Mouse (Mus musculus) liver, embryonic 14.5 days (tissue): Measurements from ENCODE around the gene Zc3h12d.

Source experiments
- CTCF ChIP-seq: IDR thresholded peaks from 2 replicates; pipeline ENCODE4 v1.5.1; 2016; ENCODE audit warnings: antibody characterized with exemption, low read depth, control low read depth
- EP300 ChIP-seq: IDR thresholded peaks from 2 replicates; pipeline ENCODE4 v1.6.1; 2016; ENCODE audit warnings: antibody characterized with exemption, low read depth

DNA sequence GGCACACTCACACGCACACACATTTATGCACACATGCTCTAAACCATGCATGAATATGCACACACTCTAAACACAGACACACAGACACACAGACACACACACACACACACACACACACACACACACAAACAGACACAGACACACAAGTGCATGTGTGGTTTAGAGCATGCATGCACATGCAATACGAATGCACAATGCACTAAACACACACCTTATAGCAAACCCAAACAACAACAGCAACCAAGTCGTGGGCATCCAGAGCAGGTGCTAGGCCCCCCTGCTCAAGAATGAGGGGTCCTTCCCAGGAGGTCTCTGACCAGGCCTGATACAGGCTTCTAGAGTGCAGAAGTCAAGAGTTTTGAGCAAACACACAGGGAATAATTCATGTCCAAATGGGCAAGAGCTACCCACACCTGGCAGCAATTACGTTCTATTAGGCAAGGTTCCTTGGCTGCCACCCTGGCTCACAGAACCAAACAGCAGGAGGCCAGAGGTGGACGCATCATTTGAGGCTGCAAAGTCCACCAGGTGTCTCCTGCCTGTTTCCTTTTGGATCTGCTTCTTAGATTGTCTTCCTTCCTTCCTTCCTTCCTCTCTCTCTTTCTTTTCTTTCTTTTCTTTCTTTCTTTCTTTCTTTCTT lies 39.2 kb downstream of the Zc3h12d start:
- no peak for TF ChIP-seq CTCF
- TF ChIP-seq EP300, result no peak
